Mouse (Mus musculus) limb, embryonic 15.5 days (tissue): ENCODE data around the gene B230219D22Rik. TPM values are rescaled to one million over a fixed set of nuclear protein-coding genes. Genes with fewer than 3 reads are reported as not detected.
"Not testable (repeated sequence)": the region's sequence is repeated elsewhere in the genome, so short reads cannot be mapped to it uniquely, and the experiment has no call there.

ENCODE experiments used
- ATAC-seq: fragments of 200-750 bp; cut with Nextera tagmentation; 2 replicates; pipeline ENCODE4 v1.8.0; 2017; ENCODE audit warnings: low read depth, moderate TSS enrichment; ENCODE audit not compliant: insufficient number of reproducible peaks, low FRiP score, low TSS enrichment
- H3K27ac ChIP-seq: fragments of 300-500 bp; sonication (generic); 2 replicates; pipeline ENCODE4 v1.5.1; 2015; ENCODE audit warnings: moderate library complexity, mild to moderate bottlenecking, inconsistent platforms
- H3K27me3 ChIP-seq: fragments of 300-500 bp; sonication (generic); 2 replicates; pipeline ENCODE4 v1.6.1; 2015; ENCODE audit warnings: inconsistent platforms
- H3K36me3 ChIP-seq: fragments of 300-500 bp; sonication (generic); 2 replicates; pipeline ENCODE4 v1.6.1; 2015; ENCODE audit warnings: inconsistent platforms
- H3K4me1 ChIP-seq: fragments of 300-500 bp; sonication (generic); 2 replicates; pipeline ENCODE4 v1.6.1; 2015; ENCODE audit warnings: inconsistent platforms
- H3K4me2 ChIP-seq: fragments of 300-500 bp; sonication (generic); 2 replicates; pipeline ENCODE4 v1.6.1; 2015; ENCODE audit warnings: mild to moderate bottlenecking, inconsistent platforms
- H3K4me3 ChIP-seq: fragments of 300-500 bp; sonication (generic); 2 replicates; pipeline ENCODE4 v1.5.1; 2015; ENCODE audit warnings: mild to moderate bottlenecking, inconsistent platforms
- H3K9ac ChIP-seq: fragments of 300-500 bp; sonication (generic); 2 replicates; pipeline ENCODE4 v1.6.1; 2015; ENCODE audit warnings: inconsistent platforms
- H3K9me3 ChIP-seq: fragments of 300-500 bp; sonication (generic); 2 replicates; pipeline ENCODE4 v1.6.1; 2016; ENCODE audit warnings: inconsistent platforms
- WGBS: fragments of 180-500 bp; shearing (Covaris S2); methylation state at CpG from one replicate; pipeline ENCODE4 v1.1.7; 2015; 5-methylcytosine and 5-hydroxymethylcytosine counted together
- polyA plus RNA-seq: library from polyadenylated mRNA; unstranded; fragments of >200 nt; fragmentation: Nextera tagmentation; extraction: Ambion mirVana; gene quantifications from 2 replicates; pipeline ENCODE4 v1.2.1, GENCODE M21; 2015

B230219D22Rik gene
- polyA plus RNA-seq, 1 experiment from 2014 or later: 54.3 TPM

GRCm38 (mm10) chr13:55694110-55694509, 1.2 kb downstream of the B230219D22Rik start:
- no peaks in the 10 kb centered on the region for H3K27me3 ChIP-seq
- no peaks in the 10 kb centered on the region for H3K9me3 ChIP-seq
- H3K4me2 ChIP-seq: peak overlapping the region; percentile 70
- no peak for ATAC-seq
- H3K4me1 ChIP-seq: peaks cover 19% of the 10 kb centered on the region
- peak overlapping the region; percentile 99 for H3K9ac ChIP-seq
- H3K4me3 ChIP-seq: peak overlapping the region; percentile 88
- 4% methylated on average over 8 of the region's 8 CpGs for whole genome bisulfite sequencing
- peak overlapping the region; percentile 65 for H3K27ac ChIP-seq
- peaks cover 11% of the 10 kb centered on the region for H3K36me3 ChIP-seq

- not testable (repeated sequence) for H3K27ac ChIP-seq, H3K4me3 ChIP-seq, H3K9ac ChIP-seq, H3K4me2 ChIP-seq, ATAC-seq, H3K27me3 ChIP-seq, H3K9me3 ChIP-seq
- WGBS: 100% methylated on average over 1 of the region's 3 CpGs
- peaks cover 19% of the 10 kb centered on the region for H3K4me1 ChIP-seq
- H3K36me3 ChIP-seq: peaks cover 26% of the 10 kb centered on the region
Measured at GRCm38 (mm10) chr13:55695989-55696388, 3.1 kb downstream of the B230219D22Rik start.

GRCm38 (mm10) chr13:55704301-55704700, 11.4 kb downstream of the B230219D22Rik start:
- Histone ChIP-seq H3K27ac (no peak overlapping the region), H3K9ac (no peak overlapping the region), H3K4me3 (no peak overlapping the region), H3K4me2 (no peak overlapping the region), H3K4me1 (peaks cover under 1% of the 10 kb centered on the region; the same call in 1 of the 2 replicates), H3K27me3 (no peaks in the 10 kb centered on the region), H3K9me3 (no peaks in the 10 kb centered on the region), H3K36me3 (peaks cover 49% of the 10 kb centered on the region)
- 86% methylated on average over 4 of the region's 4 CpGs for WGBS
- no peak for ATAC-seq

GRCm38 (mm10) chr13:55712846-55713245, 19.9 kb downstream of the B230219D22Rik start:
- H3K27me3 ChIP-seq: no peaks in the 10 kb centered on the region
- peaks cover 16% of the 10 kb centered on the region for H3K4me1 ChIP-seq
- H3K27ac ChIP-seq: no peak overlapping the region
- no peak for ATAC-seq
- WGBS: 90% methylated on average over 3 of the region's 3 CpGs
- H3K36me3 ChIP-seq: peaks cover 3% of the 10 kb centered on the region
- no peak overlapping the region for H3K9ac ChIP-seq
- no peaks in the 10 kb centered on the region for H3K9me3 ChIP-seq
- no peak overlapping the region for H3K4me2 ChIP-seq
- no peak overlapping the region for H3K4me3 ChIP-seq

- Histone ChIP-seq H3K4me3 (peak within 1 kb of the TSS; percentile 97), H3K36me3 (peaks cover 21% of the 10 kb centered on the region), H3K27ac (peak within 1 kb of the TSS; percentile 92), H3K9ac (peak within 1 kb of the TSS; percentile 98), H3K4me1 (peaks cover 12% of the 10 kb centered on the region), H3K4me2 (peak within 1 kb of the TSS; percentile 55), H3K27me3 (no peaks in the 10 kb centered on the region), H3K9me3 (no peaks in the 10 kb centered on the region)
- under 1% methylated on average over 61 of the region's 63 CpGs for WGBS
- ATAC-seq: peak; percentile 87
Measured at GRCm38 (mm10) chr13:55714501-55715166, 21.7 kb downstream of the B230219D22Rik start, which contains the start of gene Txndc15. TSS of gene Txndc15 (plus strand) at chr13:55714650.

- peak overlapping the region; percentile 97 for H3K4me3 ChIP-seq
- peaks cover 12% of the 10 kb centered on the region for H3K4me1 ChIP-seq
- peak overlapping the region; percentile 98 for H3K9ac ChIP-seq
- no peaks in the 10 kb centered on the region for H3K27me3 ChIP-seq
- peak overlapping the region; percentile 55 for H3K4me2 ChIP-seq
- ATAC-seq: no peak
- peaks cover 26% of the 10 kb centered on the region for H3K36me3 ChIP-seq
- peak overlapping the region; percentile 92 for H3K27ac ChIP-seq
- H3K9me3 ChIP-seq: no peaks in the 10 kb centered on the region
- 4% methylated on average over 5 of the region's 5 CpGs for WGBS
Measured at GRCm38 (mm10) chr13:55715167-55715512, 22.2 kb downstream of the B230219D22Rik start.

GRCm38 (mm10) chr13:55715908-55716510, 23.1 kb downstream of the B230219D22Rik start:
- no peak overlapping the region for H3K9ac ChIP-seq
- WGBS: 80% methylated on average over 7 of the region's 7 CpGs

GRCm38 (mm10) chr13:55721516-55721915, 28.6 kb downstream of the B230219D22Rik start:
- 81% methylated on average over 8 of the region's 8 CpGs for WGBS
- Histone ChIP-seq H3K4me3 (no peak overlapping the region), H3K9me3 (no peaks in the 10 kb centered on the region), H3K27ac (no peak overlapping the region), H3K4me2 (no peak overlapping the region), H3K4me1 (peaks cover 3% of the 10 kb centered on the region; the same call in 1 of the 2 replicates), H3K9ac (no peak overlapping the region), H3K27me3 (no peaks in the 10 kb centered on the region), H3K36me3 (peaks cover 77% of the 10 kb centered on the region)
- ATAC-seq: no peak

More at GRCm38 (mm10) chr13:55715908-55716510, 23.1 kb downstream of the B230219D22Rik start:
- Histone ChIP-seq H3K4me3 (no peak overlapping the region), H3K9me3 (no peaks in the 10 kb centered on the region), H3K4me1 (peaks cover 12% of the 10 kb centered on the region), H3K36me3 (peaks cover 33% of the 10 kb centered on the region), H3K27me3 (no peaks in the 10 kb centered on the region), H3K27ac (no peak overlapping the region), H3K4me2 (no peak overlapping the region)
- no peak for ATAC-seq

- Histone ChIP-seq H3K27ac (no peak overlapping the region), H3K4me3 (no peak overlapping the region), H3K36me3 (peaks cover 77% of the 10 kb centered on the region), H3K9me3 (no peaks in the 10 kb centered on the region), H3K27me3 (no peaks in the 10 kb centered on the region), H3K9ac (no peak overlapping the region), H3K4me1 (peaks cover 3% of the 10 kb centered on the region; the same call in 1 of the 2 replicates), H3K4me2 (no peak overlapping the region)
- ATAC-seq: no peak
- 95% methylated on average over 2 of the region's 2 CpGs for WGBS
Measured at GRCm38 (mm10) chr13:55721995-55722394, 29.1 kb downstream of the B230219D22Rik start.

- H3K4me2 ChIP-seq: peak overlapping the region; percentile 67
- no peaks in the 10 kb centered on the region for H3K27me3 ChIP-seq
- H3K27ac ChIP-seq: peak overlapping the region; percentile 97
- H3K9me3 ChIP-seq: no peaks in the 10 kb centered on the region
- H3K9ac ChIP-seq: peak overlapping the region; percentile 63
- ATAC-seq: no peak
- H3K4me1 ChIP-seq: no peaks in the 10 kb centered on the region
- WGBS: 2% methylated on average over 4 of the region's 4 CpGs
- peaks cover 37% of the 10 kb centered on the region for H3K36me3 ChIP-seq
- peak overlapping the region; percentile 63 for H3K4me3 ChIP-seq
Measured at GRCm38 (mm10) chr13:55726598-55727119, 33.7 kb downstream of the B230219D22Rik start.

- peak; percentile 76 for ATAC-seq
- no peaks in the 10 kb centered on the region for H3K9me3 ChIP-seq
- H3K36me3 ChIP-seq: peaks cover 32% of the 10 kb centered on the region
- peak within 1 kb of the TSS; percentile 97 for H3K27ac ChIP-seq
- H3K9ac ChIP-seq: peak within 1 kb of the TSS; percentile 63
- under 1% methylated on average over 70 of the region's 73 CpGs for WGBS
- H3K4me3 ChIP-seq: peak within 1 kb of the TSS; percentile 63
- no peaks in the 10 kb centered on the region for H3K4me1 ChIP-seq
- peak within 1 kb of the TSS; percentile 67 for H3K4me2 ChIP-seq
- H3K27me3 ChIP-seq: no peaks in the 10 kb centered on the region
Measured at GRCm38 (mm10) chr13:55727120-55727838, 34.4 kb downstream of the B230219D22Rik start, which contains the start of gene Pcbd2. TSS of gene Pcbd2 (plus strand) at chr13:55727368.
